Mouse (Mus musculus) heart, adult 9 months (tissue): ENCODE measurements around the gene Tmem126b.

ENCODE experiments used
- DNase-seq, 2 experiments: peaks; one replicate each; pipeline ENCODE4 v3.0.0; 2022; ENCODE audit warnings: low spot score in 2 of 2

The Tmem126b gene

DNA sequence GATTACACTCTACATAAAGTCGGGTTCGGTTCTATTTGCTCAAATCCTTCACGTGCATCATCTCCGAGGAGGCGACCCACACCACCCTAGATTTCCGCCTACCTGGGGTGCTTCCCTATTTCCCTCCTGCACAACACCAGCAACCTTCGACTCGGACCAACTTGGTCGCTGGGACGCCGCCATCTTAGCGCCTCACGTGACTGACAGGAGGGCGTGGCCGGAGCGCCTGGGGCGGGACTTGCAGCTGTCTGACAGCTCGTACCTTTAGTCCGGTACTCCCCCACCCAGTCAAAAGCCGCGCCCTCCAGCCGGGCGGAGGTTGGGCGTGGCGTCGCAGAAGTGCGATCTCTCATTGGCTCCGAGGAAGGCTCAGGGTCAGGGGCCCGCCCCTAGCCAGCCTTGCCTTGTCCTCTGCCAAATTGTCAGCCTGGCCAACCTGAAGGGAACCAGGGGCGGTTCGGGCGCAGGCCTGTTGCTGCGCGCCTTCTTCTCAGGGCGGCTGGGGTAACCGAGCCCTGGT, at the start of gene Tmem126b:
TSS of gene Tmem126b (minus strand) at position 209 of the 520 bp plus-strand sequence.
- peak; percentile 99 to 100 for DNase-seq

DNA sequence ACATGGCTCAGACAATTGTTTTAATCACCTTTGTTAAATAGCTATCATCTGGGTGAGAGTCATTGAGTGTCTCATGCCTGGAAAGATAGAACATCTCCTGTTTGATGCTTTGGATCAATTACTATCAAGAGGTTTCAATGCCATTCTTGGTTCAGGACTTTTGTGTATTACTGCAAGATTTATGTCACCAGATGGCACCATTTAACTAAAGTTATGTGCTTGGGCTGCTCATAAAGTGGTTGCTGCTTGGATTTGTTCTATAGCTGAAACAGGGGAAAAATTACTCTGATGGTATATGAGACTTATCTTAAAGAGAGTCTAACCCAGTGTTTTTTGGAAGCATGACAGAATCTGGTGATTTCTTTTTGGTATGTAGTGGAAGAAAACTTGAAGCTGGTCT, 36.5 kb upstream of the Tmem126b start:
- no peak for DNase-seq

DNA sequence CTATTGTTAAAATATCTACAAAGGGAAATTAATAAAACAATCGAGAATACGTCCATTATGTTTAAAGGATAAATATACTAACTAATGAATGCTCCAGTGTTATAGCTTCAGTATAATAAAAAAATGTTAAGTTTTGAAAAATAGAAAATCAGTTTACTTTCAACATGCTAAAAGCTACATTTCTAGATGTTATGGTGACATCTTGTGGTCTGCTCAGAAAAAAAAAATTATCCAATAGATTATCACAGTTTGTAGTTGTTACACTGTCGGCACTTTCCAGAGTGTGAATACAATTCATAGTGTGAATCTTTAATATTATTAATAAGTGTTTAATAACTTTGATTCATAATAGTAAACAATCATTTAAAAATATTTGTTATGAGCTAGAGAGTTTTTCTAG, 32.3 kb upstream of the Tmem126b start:
- no peak for DNase-seq

DNA sequence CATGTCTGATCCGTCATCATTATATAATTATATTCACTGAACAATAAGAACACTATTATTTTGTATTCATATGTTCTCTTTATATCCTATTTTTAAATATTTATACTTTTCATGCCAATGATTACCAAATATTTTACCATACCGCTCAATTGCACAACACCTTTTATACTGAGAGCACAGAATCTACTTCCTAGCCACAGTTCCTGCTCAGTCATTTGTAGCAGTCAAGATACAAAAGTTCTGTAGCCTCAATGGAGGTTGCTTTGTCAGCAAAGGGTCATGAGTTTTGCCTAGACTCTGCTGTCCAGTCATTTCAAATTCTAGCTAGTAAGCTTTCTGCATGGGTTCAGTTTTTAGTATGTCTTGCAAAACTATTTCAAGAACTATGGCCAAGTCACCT, 6.8 kb upstream of the Tmem126b start:
- no peak for DNase-seq

DNA sequence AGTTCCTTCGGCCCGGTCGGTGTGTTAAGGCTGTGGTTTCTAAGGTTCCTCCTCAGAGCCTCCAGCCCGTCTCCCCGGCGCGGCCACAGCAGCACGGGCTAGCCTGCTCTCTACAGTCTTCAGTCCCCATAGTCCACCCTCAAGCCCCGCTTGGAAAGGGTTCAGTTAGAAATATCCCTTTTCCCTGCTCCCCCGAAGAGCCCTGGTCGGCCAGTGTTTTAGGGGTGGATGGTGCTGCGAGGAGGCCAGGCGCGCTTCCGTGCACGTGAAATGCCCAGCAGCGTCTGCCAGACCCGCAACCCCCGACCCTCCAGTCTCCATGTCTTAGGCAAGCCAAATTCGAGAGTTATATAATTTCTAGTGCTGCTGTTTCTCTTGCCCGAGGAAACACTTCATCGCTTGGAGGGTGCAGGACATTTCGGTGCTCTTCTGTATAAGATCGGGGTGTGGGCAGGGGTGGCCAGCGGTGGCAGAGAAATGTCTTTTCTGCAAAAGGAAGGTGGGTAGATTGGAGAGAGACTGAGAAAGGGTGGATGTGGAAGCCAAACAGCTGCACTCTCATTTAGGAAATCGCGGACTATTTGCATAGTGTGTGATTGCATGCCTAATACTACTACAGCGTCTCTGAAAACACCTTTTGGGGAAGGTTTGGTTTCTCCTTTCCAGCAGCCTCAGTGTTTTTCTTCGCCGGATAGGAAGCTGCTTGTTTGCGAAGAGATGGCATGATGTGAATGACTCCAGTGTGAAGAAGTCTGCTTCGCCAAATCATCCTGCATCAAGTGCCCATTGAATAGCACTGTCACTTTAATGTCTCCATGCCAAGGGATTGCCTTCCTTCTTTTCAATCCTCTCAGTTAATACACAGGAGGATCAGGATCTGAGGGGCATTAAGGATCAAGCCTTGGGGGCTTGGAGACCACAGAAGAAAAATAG, 778 bp upstream of the Tmem126b start, which contains the start of gene Dlg2:
TSS of gene Dlg2 (plus strand) at position 360 of the 933 bp plus-strand sequence.
- peak in 1 of 2 experiments; percentile 7 for DNase-seq

DNA sequence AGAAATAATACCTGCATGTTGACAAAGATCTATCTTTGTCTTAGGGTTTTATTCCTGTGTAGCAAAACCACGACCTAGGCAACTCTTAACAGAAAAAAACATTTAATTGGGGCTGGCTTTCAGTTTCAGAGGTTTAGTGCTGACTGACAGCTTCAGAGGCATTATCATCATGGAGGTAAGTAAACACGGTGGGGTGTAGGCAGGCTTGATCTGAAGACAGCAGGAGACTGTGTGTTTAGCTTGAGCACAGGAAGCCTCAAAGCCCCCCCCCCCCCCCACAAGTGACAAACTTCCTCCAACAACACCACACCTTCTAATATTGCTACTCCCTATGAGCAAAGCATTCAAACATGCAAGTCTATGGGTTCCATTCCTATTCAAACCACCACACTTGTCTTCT, 2.3 kb downstream of the Tmem126b start:
- DNase-seq = no peak

DNA sequence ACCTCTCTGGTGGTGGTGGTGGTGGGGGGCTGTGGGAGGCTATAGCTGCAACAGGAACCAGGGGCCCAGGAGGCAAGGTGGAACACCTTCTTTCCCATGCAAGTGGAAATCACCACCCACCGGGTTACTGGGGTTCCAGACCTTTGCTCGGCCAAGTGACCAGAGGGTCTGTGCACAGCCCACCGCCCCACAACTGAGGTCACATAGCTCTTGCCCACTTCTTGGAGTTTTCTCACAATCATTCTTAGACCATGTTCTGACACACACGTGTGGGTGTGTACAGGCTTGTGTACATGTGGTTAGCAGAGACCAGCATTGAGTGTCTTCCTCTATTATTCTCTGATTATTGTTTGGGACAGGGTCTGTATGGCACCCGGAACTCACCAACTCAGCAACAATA, 14.4 kb downstream of the Tmem126b start:
- DNase-seq = no peak

DNA sequence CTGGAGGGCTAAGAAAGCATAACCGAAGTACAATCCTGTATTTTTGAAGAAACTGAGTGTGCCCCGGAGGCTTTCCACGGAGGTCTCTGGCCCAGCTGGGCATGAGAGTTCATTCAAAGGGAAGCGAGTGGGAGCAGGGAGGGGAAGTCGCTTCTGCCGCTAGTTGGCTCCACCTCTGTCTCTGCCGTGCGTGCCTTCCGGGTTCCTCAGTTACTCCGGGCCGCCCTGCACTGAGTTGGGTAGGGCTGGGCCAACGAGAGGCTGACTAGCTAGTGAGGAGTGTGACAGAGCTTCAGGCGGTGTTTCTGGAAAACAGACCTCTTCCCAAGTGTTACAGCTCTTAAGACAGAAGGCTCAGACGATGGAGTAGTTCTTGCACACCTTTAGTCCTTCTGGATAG, 14.9 kb downstream of the Tmem126b start:
- peak; percentile 10 to 36 for DNase-seq

DNA sequence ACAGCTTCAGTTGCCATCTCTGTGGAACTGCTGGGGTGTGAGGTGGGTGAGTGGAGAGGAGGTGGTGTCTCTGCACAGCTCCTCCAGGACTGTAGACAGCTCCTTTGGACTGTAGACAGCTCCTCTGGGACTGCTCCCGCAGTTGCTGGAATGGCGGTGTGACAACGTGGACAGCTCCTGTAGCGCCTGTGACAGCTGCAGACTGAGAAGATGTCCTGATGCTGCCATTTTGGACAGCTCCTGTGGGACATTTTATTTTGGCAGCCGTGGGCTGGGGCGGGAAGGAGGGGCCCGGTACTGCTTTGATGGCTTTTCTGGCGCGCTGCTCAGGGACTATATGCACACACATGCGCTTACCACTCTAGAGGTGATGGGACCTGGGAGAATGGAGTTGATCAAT, 15.5 kb downstream of the Tmem126b start:
- DNase-seq = no peak

DNA sequence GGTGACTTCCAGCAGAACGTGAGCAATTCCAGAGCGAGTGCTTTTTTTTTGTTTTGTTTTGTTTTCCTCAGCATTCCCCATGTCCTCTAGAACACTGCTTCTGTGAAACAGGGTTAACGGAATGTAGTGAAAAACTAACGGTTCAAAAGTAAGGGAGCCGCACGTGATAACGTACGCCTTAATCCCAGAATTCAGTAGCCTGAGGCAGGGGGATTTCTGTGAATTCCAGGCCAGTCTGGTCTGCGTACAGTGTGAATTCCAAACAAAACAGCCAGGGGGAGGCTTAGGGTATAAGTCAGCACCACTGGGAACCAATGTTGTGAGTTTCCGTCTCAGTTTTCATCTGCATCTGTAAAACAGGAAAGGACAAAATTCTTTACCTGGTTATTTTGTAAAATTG, 18.3 kb downstream of the Tmem126b start:
- DNase-seq = peak in 1 of 2 experiments; percentile 10

DNA sequence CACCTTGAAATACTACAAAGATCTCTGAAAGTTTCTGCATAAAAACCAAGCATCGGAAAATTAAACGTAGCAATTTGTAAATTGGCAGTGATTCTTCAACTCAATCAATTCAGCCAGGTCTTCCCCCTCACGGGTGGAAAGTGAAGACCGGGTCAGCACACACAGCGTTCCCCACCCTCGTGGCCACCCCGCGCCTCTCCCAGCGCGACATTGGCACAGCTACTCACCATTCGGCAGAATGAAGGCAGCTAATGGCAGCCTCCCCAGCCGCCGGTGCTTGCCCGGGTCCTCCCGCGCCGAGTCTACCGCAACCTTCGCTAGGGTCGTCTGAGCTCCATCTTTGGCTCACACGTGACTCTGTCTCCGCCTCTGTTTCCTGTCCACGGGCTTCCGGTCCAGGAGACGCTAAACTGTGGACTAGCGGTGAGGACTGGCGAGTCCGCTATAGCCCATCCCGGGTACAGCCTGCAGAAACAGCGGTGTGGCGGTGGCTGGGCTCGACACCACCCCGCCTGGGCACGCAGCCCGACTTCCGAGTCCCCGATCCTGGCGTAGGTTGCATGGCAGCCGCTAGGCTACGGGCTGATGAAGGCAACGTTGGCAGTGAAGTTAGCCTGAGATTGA, 18.8 kb downstream of the Tmem126b start, which contains the start of gene Tmem126a:
TSS of gene Tmem126a (minus strand) at position 385 of the 624 bp plus-strand sequence.
- DNase-seq = peak; percentile 89 to 91

DNA sequence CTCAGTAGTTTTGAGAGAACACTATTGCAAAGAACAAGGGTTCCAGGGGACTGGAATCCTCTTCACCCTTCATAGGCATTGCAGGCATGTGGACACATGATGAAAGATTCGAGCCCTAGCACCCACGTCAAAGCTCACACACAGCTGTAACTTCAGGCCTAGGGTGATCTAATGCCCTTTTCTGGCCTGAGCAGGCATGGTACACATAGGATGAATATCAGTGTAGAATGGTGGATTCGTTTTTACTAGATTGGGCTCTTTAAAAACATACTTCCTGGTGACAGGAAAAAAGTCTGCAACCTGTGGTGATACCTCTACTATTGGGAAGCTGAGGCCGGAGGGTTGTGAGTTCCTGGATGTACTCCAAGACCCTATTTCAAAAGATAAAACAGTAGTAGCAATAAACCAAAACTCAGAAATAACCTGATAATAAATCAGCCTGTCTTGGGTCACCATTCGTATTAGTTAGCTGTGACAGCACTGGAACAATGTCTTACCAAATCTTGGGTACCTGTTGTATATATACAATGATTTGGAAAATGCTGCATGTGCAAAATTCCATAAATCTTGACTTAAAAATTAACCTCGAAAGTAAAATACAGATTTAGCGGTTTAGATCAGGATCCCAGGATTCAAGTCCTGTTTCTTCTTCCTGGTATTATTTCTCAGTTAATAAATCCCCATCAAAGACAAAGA, 19.5 kb downstream of the Tmem126b start:
- no peak for DNase-seq

DNA sequence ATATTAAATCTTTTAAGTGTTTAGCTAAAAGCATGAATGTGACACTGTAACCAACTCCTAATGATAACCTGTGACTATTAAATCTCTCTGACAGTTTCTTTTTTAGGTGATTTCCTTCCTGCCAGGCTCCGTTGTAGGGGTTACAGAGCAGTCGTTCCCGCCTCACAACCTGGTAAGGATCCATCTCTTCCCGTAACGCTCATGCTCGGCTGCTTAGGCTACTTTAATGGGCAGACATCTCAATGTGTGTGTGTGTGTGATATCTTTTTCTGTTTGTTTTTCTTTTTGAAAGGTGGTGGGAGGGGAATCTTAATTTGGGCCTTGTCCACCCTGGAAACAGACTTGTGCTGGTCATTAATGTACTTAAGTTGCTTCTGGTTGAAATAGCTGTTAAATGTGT, 31.6 kb downstream of the Tmem126b start:
- no peak for DNase-seq

DNA sequence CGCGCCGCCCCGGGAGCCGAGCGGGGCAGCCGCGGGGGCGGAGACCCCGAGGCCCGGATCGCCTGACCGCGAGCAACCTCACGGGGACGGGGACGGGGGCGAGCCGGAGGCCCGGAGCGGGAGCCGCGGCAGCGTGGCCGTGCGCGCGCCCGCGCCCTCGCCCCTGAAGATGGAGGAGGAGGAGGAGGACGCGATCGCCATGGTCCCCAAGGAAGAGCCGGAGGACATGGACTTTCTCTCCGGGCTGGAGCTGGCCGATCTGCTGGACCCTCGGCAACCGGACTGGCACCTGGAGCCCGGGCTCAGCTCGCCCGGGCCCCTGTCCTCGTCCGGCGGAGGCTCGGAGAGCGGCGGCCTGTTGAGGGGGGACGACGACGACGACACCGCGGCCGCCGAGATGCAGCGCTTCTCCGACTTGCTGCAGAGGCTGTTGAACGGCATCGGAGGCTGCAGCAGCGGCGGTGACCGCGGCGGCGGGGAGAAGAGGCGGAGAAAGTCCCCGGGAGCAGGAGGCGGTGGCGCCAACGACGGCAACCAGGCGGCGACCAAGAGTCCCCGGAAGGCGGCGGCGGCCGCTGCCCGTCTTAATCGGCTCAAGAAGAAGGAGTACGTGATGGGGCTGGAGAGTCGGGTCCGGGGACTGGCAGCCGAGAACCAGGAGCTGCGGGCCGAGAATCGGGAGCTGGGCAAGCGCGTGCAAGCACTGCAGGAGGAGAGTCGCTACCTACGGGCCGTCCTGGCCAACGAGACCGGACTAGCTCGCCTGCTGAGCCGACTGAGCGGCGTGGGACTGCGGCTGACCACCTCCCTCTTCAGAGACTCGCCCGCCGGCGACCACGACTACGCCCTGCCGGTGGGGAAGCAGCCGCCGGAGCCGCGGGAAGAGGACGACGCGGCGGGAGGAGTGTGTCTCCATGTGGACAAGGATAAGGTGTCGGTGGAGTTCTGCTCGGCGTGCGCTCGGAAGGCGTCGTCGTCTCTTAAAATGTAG, 32.4 kb downstream of the Tmem126b start:
- peak; percentile 49 to 53 for DNase-seq

DNA sequence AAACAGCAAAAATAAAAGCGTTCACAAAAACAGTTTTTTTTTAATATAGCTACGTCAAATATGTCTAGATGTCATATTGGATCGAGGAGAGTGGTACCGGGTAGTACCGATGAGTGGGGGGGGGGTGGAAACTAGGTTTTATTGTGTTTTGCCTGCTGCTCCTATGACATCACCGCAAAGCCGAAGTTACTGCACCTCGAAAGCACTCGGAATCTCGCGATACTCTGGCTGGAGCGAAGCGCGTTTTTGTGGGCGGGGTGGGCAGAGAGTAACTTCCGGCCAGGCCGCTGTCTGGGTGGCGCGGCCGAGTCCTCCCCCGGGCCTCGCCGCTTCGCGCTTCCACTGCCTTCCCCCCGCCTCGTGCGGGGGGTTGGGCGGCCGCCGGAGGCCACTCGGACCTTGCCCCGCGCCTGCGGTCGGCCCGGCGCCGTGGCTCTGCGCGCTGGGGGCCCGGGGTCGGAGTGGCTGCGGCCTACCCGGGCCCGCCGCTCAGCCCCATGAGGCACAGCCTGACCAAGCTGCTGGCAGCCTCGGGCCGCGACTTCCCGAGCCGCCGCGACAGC, 33.2 kb downstream of the Tmem126b start, which contains the start of gene Crebzf:
TSS of gene Crebzf (plus strand) at position 212 of the 563 bp plus-strand sequence.
- DNase-seq = peak; percentile 97

DNA sequence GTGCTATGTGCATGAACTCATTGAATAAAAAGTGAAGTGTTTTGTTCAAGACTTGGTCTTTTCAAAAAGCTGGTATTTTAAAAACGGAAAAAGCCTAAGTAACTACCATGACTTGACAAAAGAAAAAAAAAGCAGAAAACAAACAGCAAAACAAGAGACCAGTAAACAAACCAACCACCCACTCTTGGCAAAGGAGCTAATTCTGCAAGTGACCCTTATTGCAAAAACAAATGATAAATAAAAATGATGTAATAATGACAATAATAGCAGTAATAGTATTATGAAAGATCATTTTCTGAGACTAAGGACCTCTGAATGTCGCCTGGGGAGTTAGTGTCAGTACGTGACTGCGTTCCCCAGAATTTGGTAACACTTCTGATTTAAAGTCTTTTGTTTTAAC, 33.7 kb downstream of the Tmem126b start:
- DNase-seq = peak in 1 of 2 experiments; percentile 28

DNA sequence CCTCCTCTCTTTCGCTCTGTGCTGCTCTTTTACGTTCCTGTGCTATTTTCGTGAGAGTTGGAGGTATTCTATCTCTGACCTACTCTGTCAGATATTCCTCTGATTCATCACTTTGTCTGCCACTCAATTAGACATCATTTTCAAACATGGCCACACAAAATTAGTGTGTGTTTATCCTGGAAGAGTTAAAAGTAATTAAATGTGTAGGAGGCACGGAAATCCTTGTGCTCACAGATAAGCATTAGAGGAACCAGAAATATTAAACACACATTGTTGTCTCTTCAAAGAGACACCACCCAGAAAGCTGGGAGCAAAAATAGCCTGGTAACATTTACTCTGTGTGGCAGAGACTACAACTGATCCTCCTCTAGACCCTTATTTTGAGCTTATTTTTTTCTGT, 35.8 kb downstream of the Tmem126b start:
- DNase-seq = no peak

DNA sequence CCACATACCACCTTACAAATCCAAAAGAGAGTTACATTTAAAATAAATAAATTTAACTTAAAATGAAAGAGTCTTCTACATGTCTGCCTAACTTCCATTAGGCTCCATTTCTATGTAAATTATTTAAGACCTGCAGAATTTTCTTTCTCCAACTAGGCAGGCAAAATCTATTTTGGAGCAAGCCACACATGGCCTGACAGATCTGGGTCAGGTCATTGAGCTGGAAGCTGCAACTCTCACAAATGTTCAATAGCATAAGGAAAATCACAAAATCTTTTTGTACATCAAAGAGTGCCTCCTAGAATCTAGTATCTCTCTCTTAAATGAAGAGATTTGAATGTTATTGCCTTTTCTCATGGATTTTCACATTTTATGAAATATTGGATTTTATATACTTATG, 43.6 kb downstream of the Tmem126b start:
- DNase-seq = no peak

DNA sequence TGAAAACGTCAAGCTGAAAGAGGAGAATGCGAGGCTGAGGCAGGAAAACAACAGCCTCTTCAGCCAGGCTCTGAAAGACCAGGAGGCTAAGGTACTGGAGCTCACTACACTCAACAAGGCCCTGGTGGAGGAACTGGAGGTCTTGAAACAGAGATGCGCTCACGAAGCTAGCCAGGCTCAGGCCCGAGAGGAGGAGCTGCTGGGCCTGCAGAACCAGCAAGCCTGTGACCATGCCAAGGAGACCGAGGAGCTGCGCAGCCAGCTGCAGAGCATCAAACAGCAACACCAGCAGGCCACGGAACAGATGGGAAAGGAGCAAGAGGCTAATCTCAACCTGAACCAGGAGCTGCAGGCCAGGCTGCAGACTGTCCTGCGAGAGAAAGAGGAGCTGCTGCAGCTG, 48.8 kb downstream of the Tmem126b start:
- peak in 1 of 2 experiments; percentile 27 for DNase-seq
